8 mouse cellular contexts compared by ENCODE assay signal in genomic region chr7:48881486-48881885, GRCm38 (mm10). TPM values are rescaled to one million over a fixed set of nuclear protein-coding genes. Genes with fewer than 3 reads are reported as not detected.
DNase-seq lines count a peak whose midpoint lies in the region; ATAC-seq and TF ChIP-seq lines count a peak whose summit lies in the region.

Gene E2f8 (minus strand): TSS chr7:48881596.

- no peaks in the 10 kb centered on the region for H3K9me3 ChIP-seq in embryonic facial prominence, embryonic 12.5 days
- H3K9me3 ChIP-seq in heart, embryonic 12.5 days (replicated peaks), result no peaks in the 10 kb centered on the region
- H3K9me3 ChIP-seq in kidney, embryonic 15.5 days (replicated peaks), result no peaks in the 10 kb centered on the region

- peak within 1 kb of the TSS; percentile 80 for H3K9ac ChIP-seq in embryonic facial prominence, embryonic 12.5 days
- H3K9ac ChIP-seq in heart, embryonic 12.5 days, result peak within 1 kb of the TSS; percentile 94
- H3K9ac ChIP-seq in kidney, embryonic 15.5 days, result peak within 1 kb of the TSS; percentile 90

- TF ChIP-seq CTCF in C2C12 (IDR thresholded peaks at IDR 0.05; ENCODE audit: control insufficient read depth, insufficient read depth, insufficient read length), result no peak

- H3K79me2 ChIP-seq in C2C12 (ENCODE audit: control insufficient read depth, insufficient read depth), result peaks cover 54% of the 10 kb centered on the region

- peaks cover 38% of the 10 kb centered on the region for H3K79me3 ChIP-seq in C2C12 (ENCODE audit: low read depth)

- peaks cover 9% of the 10 kb centered on the region for H3K4me1 ChIP-seq in embryonic facial prominence, embryonic 12.5 days
- H3K4me1 ChIP-seq in heart, embryonic 12.5 days (replicated peaks), result peaks cover 16% of the 10 kb centered on the region
- H3K4me1 ChIP-seq in kidney, embryonic 15.5 days, result peaks cover 43% of the 10 kb centered on the region

- peak within 1 kb of the TSS; percentile 73 for H3K4me3 ChIP-seq in C2C12 (ENCODE audit: insufficient read depth, poor library complexity, severe bottlenecking)
- H3K4me3 ChIP-seq in embryonic facial prominence, embryonic 12.5 days, result peak within 1 kb of the TSS; percentile 86
- peak within 1 kb of the TSS; percentile 94 for H3K4me3 ChIP-seq in heart, embryonic 12.5 days
- peak within 1 kb of the TSS; percentile 89 for H3K4me3 ChIP-seq in kidney, embryonic 15.5 days (replicated peaks)

- H3K36me3 ChIP-seq in C2C12 (ENCODE audit: control insufficient read depth, insufficient read depth), result peaks cover 30% of the 10 kb centered on the region
- H3K36me3 ChIP-seq in embryonic facial prominence, embryonic 12.5 days, result 0 out of 2 replicates have a peak, but pooled peaks cover 4% of the 10 kb centered on the region
- peaks cover 19% of the 10 kb centered on the region for H3K36me3 ChIP-seq in heart, embryonic 12.5 days
- H3K36me3 ChIP-seq in kidney, embryonic 15.5 days, result peaks cover 19% of the 10 kb centered on the region

- ATAC-seq in embryonic facial prominence, embryonic 12.5 days (ENCODE audit: insufficient number of reproducible peaks, insufficient read depth, low FRiP score, low TSS enrichment), result peak; percentile 85
- ATAC-seq in heart, embryonic 12.5 days (ENCODE audit: insufficient number of reproducible peaks, low FRiP score), result peak; percentile 86
- ATAC-seq in kidney, embryonic 15.5 days (replicated peaks; ENCODE audit: low FRiP score), result peak; percentile 85

- peak within 1 kb of the TSS; percentile 88 for H3K27ac ChIP-seq in embryonic facial prominence, embryonic 12.5 days
- peak within 1 kb of the TSS; percentile 90 for H3K27ac ChIP-seq in heart, embryonic 12.5 days (ENCODE audit: poor library complexity, severe bottlenecking)
- peak within 1 kb of the TSS; percentile 92 for H3K27ac ChIP-seq in kidney, embryonic 15.5 days

- H3K27me3 ChIP-seq in C2C12 (ENCODE audit: control insufficient read depth, insufficient read depth, insufficient read length), result no peaks in the 10 kb centered on the region
- H3K27me3 ChIP-seq in embryonic facial prominence, embryonic 12.5 days, result peaks cover 16% of the 10 kb centered on the region; the same call in 1 of the 2 replicates
- H3K27me3 ChIP-seq in heart, embryonic 12.5 days (replicated peaks), result no peaks in the 10 kb centered on the region
- H3K27me3 ChIP-seq in kidney, embryonic 15.5 days, result 0 out of 2 replicates have a peak, but pooled peaks cover 3% of the 10 kb centered on the region

- H3K4me2 ChIP-seq in embryonic facial prominence, embryonic 12.5 days (replicated peaks), result peak within 1 kb of the TSS; percentile 79
- H3K4me2 ChIP-seq in heart, embryonic 12.5 days, result peak within 1 kb of the TSS; percentile 89
- peak within 1 kb of the TSS; percentile 86 for H3K4me2 ChIP-seq in kidney, embryonic 15.5 days

- peak; percentile 57 for DNase-seq in adrenal gland, adult 8-10 months
- peak; percentile 54 for DNase-seq in lung, postnatal 25 days (ENCODE audit: low spot score)
- DNase-seq in right cerebral cortex, postnatal 4 days, result peak; percentile 67
- peak; percentile 85 for DNase-seq in yolk sac, embryonic 10.5 days (ENCODE audit: low spot score)

- H3ac ChIP-seq in C2C12 (ENCODE audit: control insufficient read depth, insufficient read length, low read depth), result peak within 1 kb of the TSS; percentile 98

- WGBS in embryonic facial prominence, embryonic 12.5 days, result under 1% methylated on average over 41 of the region's 41 CpGs
- WGBS in heart, embryonic 12.5 days, result under 1% methylated on average over 38 of the region's 41 CpGs
- WGBS in kidney, embryonic 15.5 days, result under 1% methylated on average over 26 of the region's 41 CpGs

TF ChIP-seq in C2C12, 6 proteins besides CTCF, POLR2A, EP300 and RAD21:
- no peak for TF ChIP-seq FOSL1 (IDR thresholded peaks at IDR 0.05; ENCODE audit: insufficient read depth, low read length, poor library complexity, severe bottlenecking)
- TF ChIP-seq MYOD1 (IDR thresholded peaks at IDR 0.05; ENCODE audit: control insufficient read depth, insufficient read length, low read depth), result no peak
- no peak for TF ChIP-seq USF1 (IDR thresholded peaks at IDR 0.05; ENCODE audit: low read depth)
- no peak for TF ChIP-seq MYOG (IDR thresholded peaks at IDR 0.05; ENCODE audit: control insufficient read depth, extremely low read depth, insufficient read length)
- TF ChIP-seq MAX (IDR thresholded peaks at IDR 0.05), result no peak
- no peak for TF ChIP-seq CEBPB (IDR thresholded peaks at IDR 0.05; ENCODE audit: low read depth)
TF ChIP-seq in C2C12: peak in this region for 0.

RNA-seq across cellular contexts. Expression of gene E2f8, which starts in this region (rescaled TPM):
- 28.2 TPM for polyA plus RNA-seq in C2C12 (2012; fragmentation: generic; extraction: Trizol)
- total RNA-seq in adrenal gland, adult 8-10 months (2022), result 1 to 10 TPM in 3 of 4 experiments, under 1 TPM in 1; 0.17 to 1.5 (median 1.3) TPM
- 11.9 and 15.1 TPM in 2 replicates for polyA plus RNA-seq in embryonic facial prominence, embryonic 12.5 days (2016; fragmentation: Nextera tagmentation; extraction: Ambion mirVana)
- polyA plus RNA-seq in heart, embryonic 12.5 days (2016; fragmentation: Nextera tagmentation; extraction: Ambion mirVana), result 23.0 and 24.3 TPM in 2 replicates
- 22.8 and 22.9 TPM in 2 replicates for polyA plus RNA-seq in kidney, embryonic 15.5 days (2015; fragmentation: Nextera tagmentation; extraction: Ambion mirVana)

Comparison
In these comparisons a context has a peak if more than half of its experiments do, and no peak if none do; other contexts are left out.
1. Peak in every context shown above with its lines: DNase-seq, ATAC-seq, H3K4me3 ChIP-seq and H3K27ac ChIP-seq.